Mouse (Mus musculus) T-helper 17 cell (primary cell): ENCODE data around the gene Phf13.

Experiments used
- in situ Hi-C, 2 experiments: fragments of 300-600 bp; cut with MboI, MseI; formaldehyde crosslinking; loops; 1 replicate in 1 of 2; 2 replicates in 1 of 2; pipeline ENCODE4 v1.15.1; 2025; ENCODE audit warnings: high pct_unique_total_duplicates in 2 of 2

The Phf13 gene

DNA sequence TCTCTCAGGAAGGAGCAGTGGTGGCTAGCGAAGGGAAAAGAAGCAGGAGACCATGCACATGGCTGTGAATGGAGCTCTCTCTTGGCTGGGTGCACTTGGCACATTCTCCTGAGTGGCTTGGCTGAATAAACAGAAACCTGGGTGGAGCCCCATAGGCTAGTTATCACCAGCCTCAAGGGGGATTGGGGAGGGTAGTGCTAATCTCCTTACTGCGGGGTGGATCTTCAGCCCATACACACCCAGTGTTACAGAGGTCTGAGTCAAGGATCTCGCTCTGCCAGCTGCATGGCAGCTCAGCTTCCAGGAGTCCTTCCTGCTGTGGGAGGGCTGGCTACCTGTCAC lies 35.6 kb downstream of the Phf13 start:
- in situ Hi-C loops = no loop called here

DNA sequence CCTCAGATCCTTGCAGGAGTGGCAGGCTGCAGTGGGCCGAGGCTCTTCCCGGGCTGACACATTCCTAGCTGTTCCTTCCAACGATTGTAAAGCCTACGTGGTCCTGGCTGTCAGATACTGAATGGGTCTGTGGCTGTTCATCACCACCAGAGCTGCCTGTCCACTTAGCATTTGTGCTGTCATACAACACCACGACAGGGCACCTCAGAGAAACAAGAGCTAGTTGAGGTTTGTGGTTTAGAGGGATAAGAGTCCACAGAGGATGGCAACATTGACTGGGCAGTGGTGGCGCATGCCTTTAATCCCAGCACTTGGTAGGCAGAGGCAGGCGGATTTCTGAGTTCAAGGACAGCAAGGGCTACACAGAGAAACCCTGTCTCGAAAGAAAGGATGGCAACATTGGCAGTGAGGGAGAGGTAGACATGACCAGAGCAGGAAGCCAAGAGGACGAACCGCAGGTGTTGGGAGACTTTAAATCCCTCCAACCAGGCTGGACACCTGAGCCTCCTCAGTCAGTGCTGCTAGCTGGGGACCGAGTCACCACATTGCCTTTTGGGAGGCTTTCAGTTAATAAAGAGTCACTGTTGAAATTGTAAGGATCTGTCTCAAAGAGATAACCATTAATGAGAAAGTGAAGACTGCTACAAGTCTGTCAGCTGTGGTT lies 36.1 kb downstream of the Phf13 start:
- in situ Hi-C loops = no loop called here

DNA sequence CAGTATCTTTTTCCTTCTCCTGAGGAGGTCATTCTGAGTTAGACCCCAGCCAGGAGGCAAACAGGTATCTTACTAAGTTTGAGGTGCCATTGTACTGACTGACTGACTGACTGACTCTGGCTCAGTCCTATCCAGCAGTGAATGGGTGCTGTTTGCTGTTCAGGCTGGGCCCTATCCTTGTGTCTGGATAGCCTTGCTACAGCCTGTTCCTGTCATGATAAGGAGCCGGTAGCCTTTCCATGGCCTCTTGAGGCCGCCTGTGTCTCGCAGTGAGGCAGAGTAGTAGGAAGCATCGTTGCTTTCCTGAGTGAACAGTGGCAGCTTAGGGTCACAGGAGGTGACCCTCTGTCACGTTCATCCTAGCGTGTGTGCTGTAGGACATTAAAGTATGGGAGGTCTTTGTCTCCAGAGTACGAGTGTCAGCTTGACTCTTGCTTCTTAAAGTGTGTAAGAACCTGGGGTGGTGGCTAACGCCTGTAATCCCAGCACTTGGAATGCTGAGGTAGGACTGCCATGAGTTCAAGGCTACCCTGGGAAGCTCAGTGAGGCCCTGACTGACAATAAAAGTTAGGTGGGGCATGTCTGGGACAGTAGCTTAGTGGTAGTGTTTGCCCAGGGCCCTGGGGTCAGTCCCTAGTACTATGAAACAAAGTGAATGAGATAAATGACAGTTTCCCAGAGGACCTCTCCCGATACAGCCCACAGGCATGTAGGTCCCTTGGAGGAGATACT lies 38.3 kb downstream of the Phf13 start:
- in situ Hi-C loops = no loop called here

DNA sequence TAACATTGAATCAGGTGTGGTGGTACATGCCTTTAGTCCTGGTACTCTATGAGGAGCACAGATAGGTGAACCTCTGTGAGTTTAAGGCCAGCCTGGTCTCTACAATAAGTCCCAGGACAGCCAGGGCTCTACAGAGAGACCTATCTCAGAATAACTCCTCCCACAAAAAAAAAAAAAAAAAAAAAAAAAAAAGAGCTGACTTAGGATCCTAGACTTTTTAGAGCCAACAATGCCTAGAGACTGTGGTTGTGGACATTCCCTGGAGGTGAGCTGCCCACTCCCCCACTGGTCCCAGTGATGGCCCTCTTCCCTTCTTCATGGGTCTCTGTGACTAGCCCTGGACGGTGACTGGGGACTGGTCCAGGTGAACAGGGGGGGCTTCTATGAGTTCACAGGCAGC lies 40.3 kb downstream of the Phf13 start:
- in situ Hi-C loops = no loop called here

DNA sequence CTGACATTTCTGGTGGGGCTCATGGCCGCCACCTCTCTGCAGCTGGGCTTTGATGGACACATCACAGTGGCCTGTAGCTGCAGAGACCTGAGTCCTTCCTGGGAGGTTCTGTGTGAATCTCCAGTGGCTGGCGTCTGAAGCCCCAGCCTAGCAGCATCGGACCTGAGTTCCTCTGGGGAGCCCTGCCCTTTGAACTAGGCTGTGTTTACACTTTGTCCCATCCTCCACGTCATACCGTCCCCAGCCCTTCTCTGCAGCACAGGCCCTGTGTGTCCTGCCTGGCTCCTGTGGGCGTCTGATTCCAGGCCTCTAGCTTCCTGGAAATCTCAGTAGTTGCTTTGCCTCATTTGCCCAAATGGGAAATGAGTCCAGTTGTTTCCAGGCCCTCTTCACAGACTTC lies 42.8 kb downstream of the Phf13 start:
- in situ Hi-C loops = no loop called here

DNA sequence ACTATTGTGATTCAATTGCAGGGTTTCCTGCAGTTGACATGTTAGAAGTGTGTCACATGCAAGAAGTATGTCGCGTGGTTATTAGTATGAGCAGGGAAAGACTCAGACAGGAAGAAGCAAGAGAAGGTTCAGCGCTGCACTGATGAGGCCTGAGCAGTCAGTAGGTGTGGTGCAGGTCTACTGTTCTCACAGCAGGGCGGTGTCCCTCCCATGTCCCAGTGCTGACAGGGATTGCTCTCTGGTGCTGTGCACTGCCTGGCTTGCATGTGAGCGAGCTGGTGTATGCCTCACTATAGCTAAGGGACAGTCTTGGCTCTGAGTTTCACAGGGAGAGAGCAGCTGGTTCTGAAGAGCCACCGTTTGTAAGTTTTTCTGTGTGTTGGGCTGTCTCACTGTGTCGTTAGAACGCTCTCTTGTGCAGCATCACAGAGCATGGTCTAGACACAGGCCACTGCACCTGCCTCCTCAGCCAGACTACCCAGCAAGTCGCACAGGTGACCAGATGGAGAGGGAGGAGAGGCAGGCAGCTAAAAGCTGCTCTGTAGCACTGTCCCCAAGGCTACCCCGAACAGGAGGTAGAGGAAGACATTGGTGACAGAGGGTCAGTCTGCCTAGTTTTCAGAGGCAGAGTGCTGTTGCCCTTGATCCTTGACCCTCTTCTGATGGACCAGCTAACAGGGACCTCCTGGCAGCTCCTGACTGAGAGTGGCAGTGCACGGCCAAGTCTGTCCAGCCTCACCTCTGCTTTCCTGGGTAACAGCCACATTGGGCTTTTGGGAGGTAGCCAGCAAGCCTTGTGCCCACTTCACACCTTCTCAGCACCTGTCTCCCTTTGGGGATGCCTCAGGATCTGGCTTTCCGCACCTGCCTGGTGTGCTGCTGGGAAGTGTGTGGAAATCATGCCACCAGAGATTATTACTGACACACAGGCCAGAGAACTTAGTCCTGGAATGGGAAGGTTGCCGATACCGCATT lies 47.3 kb downstream of the Phf13 start:
- in situ Hi-C loops = no loop called here

DNA sequence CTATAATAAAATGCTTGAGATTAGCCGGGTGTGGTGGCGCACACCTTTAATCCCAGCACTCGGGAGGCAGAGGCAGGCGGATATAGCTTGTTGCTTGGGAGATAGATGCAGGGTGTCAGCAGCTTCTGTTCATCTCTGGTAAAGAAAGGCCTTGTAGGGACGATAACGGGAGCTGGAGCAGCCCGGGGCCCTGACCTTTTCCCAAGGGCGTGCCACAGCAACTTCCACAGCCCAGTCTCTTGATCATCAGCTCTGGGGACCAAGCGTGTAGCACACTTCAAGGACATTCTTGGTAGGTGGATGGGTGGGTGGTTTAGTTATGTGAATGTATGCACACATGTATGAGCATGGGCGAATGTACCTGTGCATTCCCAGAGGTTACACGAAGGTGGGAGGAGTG lies 49.8 kb downstream of the Phf13 start:
- in situ Hi-C loops = no loop called here
